In genomic region chr7:143044049-143044825, GRCm38 (mm10) we compare ENCODE assay signal across 27 mouse cellular contexts. TPM values are rescaled to one million over a fixed set of nuclear protein-coding genes. Genes with fewer than 3 reads are reported as not detected.
DNase-seq lines count a peak whose midpoint lies in the region; ATAC-seq and TF ChIP-seq lines count a peak whose summit lies in the region.
"Had no signal": no experiment of that assay in that cellular context is flagged by ENCODE, and none has a peak within 500 bp of the region (broad histone marks: within the 10 kb centered on the region; RNA-seq: fewer than 3 reads in every experiment).

No protein-coding gene starts in this region.

- in situ Hi-C loops in CH12.LX (cut with MboI; ENCODE audit: low pct_ligation_motif_present, low pct_unique_long_range_greater_than_20kb, low sequenced_read_pairs), result no loop called here

- H3K4me3 ChIP-seq in lung, postnatal 0 days (ENCODE audit: low read depth, low read length), result no peak overlapping the region
- no peak overlapping the region for H3K4me3 ChIP-seq in CH12.LX (replicated peaks in 1 of 3; ENCODE audit: low read depth in 2 of 3, low read length in 2 of 3, poor library complexity in 1 of 3)
- H3K4me3 ChIP-seq in MEL (ENCODE audit: control insufficient read depth in 1 of 2, insufficient read depth in 1 of 2, low read depth in 2 of 2, low read length in 2 of 2), result no peak overlapping the region
- H3K4me3 ChIP-seq in kidney, embryonic 16.5 days (ENCODE audit: low read length), result no peak overlapping the region
- H3K4me3 ChIP-seq: embryonic facial prominence, embryonic 10.5 days; embryonic facial prominence, embryonic 12.5 days; forebrain, embryonic 10.5 days; forebrain, embryonic 12.5 days had no signal

- H3K9me3 ChIP-seq in lung, postnatal 0 days (ENCODE audit: low read length), result no peaks in the 10 kb centered on the region
- H3K9me3 ChIP-seq in CH12.LX (replicated peaks; ENCODE audit: low read length) (peaks cover 5% of the 10 kb centered on the region), MEL (replicated peaks; ENCODE audit: insufficient read depth, low read length) (no peaks in the 10 kb centered on the region)
- H3K9me3 ChIP-seq in kidney, embryonic 16.5 days (ENCODE audit: low read length), result peaks cover 4% of the 10 kb centered on the region; the same call in 1 of the 2 replicates
- H3K9me3 ChIP-seq: embryonic facial prominence, embryonic 10.5 days; embryonic facial prominence, embryonic 12.5 days; forebrain, embryonic 10.5 days; forebrain, embryonic 12.5 days had no signal

- no peak overlapping the region for H3K27ac ChIP-seq in lung, postnatal 0 days (ENCODE audit: low read length)
- H3K27ac ChIP-seq in CH12.LX (ENCODE audit: insufficient read depth, low read depth) (no peak overlapping the region), MEL (ENCODE audit: control insufficient read depth, low read depth, low read length) (no peak overlapping the region)
- H3K27ac ChIP-seq in kidney, embryonic 16.5 days (ENCODE audit: low read length), result no peak overlapping the region
- H3K27ac ChIP-seq: embryonic facial prominence, embryonic 10.5 days; embryonic facial prominence, embryonic 12.5 days; forebrain, embryonic 10.5 days; forebrain, embryonic 12.5 days had no signal

- no peak overlapping the region for H3K4me2 ChIP-seq in lung, postnatal 0 days (replicated peaks; ENCODE audit: low read depth, low read length)
- no peak overlapping the region for H3K4me2 ChIP-seq in CH12.LX (ENCODE audit: insufficient read depth, low read depth, poor library complexity, severe bottlenecking)
- H3K4me2 ChIP-seq in kidney, embryonic 16.5 days (replicated peaks; ENCODE audit: low read depth, low read length), result no peak overlapping the region
- H3K4me2 ChIP-seq: embryonic facial prominence, embryonic 12.5 days; forebrain, embryonic 12.5 days had no signal

- TF ChIP-seq POLR2A in CH12.LX (IDR thresholded peaks at IDR 0.05; ENCODE audit: low read depth, low read length) (no peak), MEL (IDR thresholded peaks at IDR 0.05; ENCODE audit: control insufficient read depth in 1 of 2, insufficient read depth in 1 of 2, low read depth in 1 of 2, low read length in 2 of 2, poor library complexity in 1 of 2) (no peak)

- H3K4me1 ChIP-seq in lung, postnatal 0 days (ENCODE audit: insufficient read depth, low read depth, low read length), result peaks cover 14% of the 10 kb centered on the region; the same call in 1 of the 2 replicates
- H3K4me1 ChIP-seq in CH12.LX (ENCODE audit: control insufficient read depth in 1 of 2, insufficient read depth in 2 of 2) (peaks cover 23 to 59% of the 10 kb centered on the region in 2 experiments), MEL (ENCODE audit: control insufficient read depth in 1 of 2, insufficient read depth in 2 of 2, low read length in 2 of 2) (peaks cover 25 to 53% of the 10 kb centered on the region in 2 experiments)
- peaks cover 14% of the 10 kb centered on the region; the same call in 1 of the 2 replicates for H3K4me1 ChIP-seq in kidney, embryonic 16.5 days (ENCODE audit: insufficient read depth, low read length)
- H3K4me1 ChIP-seq: forebrain, embryonic 12.5 days had no signal

- no peaks in the 10 kb centered on the region for H3K27me3 ChIP-seq in lung, postnatal 0 days (replicated peaks; ENCODE audit: insufficient read depth, low read length)
- H3K27me3 ChIP-seq in CH12.LX (replicated peaks), result no peaks in the 10 kb centered on the region
- no peaks in the 10 kb centered on the region for H3K27me3 ChIP-seq in MEL (ENCODE audit: control insufficient read depth in 1 of 2, insufficient read depth in 2 of 2, low read length in 2 of 2)
- no peaks in the 10 kb centered on the region for H3K27me3 ChIP-seq in kidney, embryonic 16.5 days (ENCODE audit: insufficient read depth, low read length)
- H3K27me3 ChIP-seq: embryonic facial prominence, embryonic 12.5 days; forebrain, embryonic 12.5 days; Patski had no signal

- H3K9ac ChIP-seq in lung, postnatal 0 days (replicated peaks; ENCODE audit: low read depth), result no peak overlapping the region
- H3K9ac ChIP-seq in CH12.LX (ENCODE audit: insufficient read depth, low read depth) (no peak overlapping the region), MEL (ENCODE audit: control insufficient read depth, low read depth, low read length, poor library complexity, severe bottlenecking) (no peak overlapping the region)
- H3K9ac ChIP-seq in kidney, embryonic 16.5 days (replicated peaks; ENCODE audit: low read length), result no peak overlapping the region
- H3K9ac ChIP-seq: embryonic facial prominence, embryonic 12.5 days; forebrain, embryonic 12.5 days had no signal

- ATAC-seq in lung, postnatal 0 days, result no peak
- ATAC-seq in kidney, embryonic 16.5 days (ENCODE audit: low FRiP score, low TSS enrichment), result no peak
- ATAC-seq in erythroid progenitor cell, adult 5-6 weeks (replicated peaks; ENCODE audit: low FRiP score, poor library complexity, severe bottlenecking), result no peak
- ATAC-seq: activated CD4-positive, CD25-positive, alpha-beta regulatory T cell, adult 4 months; CD4-positive, CD25-positive, alpha-beta regulatory T cell, adult 4 months; forebrain, embryonic 14.5 days; forebrain, embryonic 16.5 days; Patski had no signal

- no peaks in the 10 kb centered on the region for H3K36me3 ChIP-seq in lung, postnatal 0 days (ENCODE audit: insufficient read depth, low read length)
- no peaks in the 10 kb centered on the region for H3K36me3 ChIP-seq in CH12.LX (replicated peaks in 1 of 2; ENCODE audit: control insufficient read depth in 1 of 2, insufficient read depth in 1 of 2, low read length in 1 of 2)
- H3K36me3 ChIP-seq in MEL (ENCODE audit: control insufficient read depth in 1 of 2, insufficient read depth in 2 of 2, low read length in 2 of 2), result peaks cover 0 to 32% of the 10 kb centered on the region in 2 experiments; a peak in 2 of 4 replicates
- no peaks in the 10 kb centered on the region for H3K36me3 ChIP-seq in kidney, embryonic 16.5 days (ENCODE audit: insufficient read depth, low read length)
- H3K36me3 ChIP-seq: embryonic facial prominence, embryonic 10.5 days; embryonic facial prominence, embryonic 12.5 days; forebrain, embryonic 10.5 days; forebrain, embryonic 12.5 days; G1E had no signal

- no peak for TF ChIP-seq EP300 in lung, postnatal 0 days (IDR thresholded peaks at IDR 0.05)
- TF ChIP-seq EP300 in CH12.LX (IDR thresholded peaks at IDR 0.05; ENCODE audit: low read length), result no peak
- TF ChIP-seq EP300 in MEL (IDR thresholded peaks at IDR 0.05; ENCODE audit: low read depth in 1 of 2, low read length in 2 of 2), result no peak

- DNase-seq in lung, postnatal 0 days (ENCODE audit: low spot score), result peak; percentile 33
- no peak for DNase-seq in lung, postnatal 10 days
- no peak for DNase-seq in CH12.LX (ENCODE audit: extremely low read depth)
- DNase-seq in MEL (ENCODE audit: low read depth, low spot score), result no peak
- peak; percentile 51 for DNase-seq in adipocyte (ENCODE audit: low spot score)
- DNase-seq in thymus, postnatal 25 days, result no peak
- DNase-seq: adrenal gland, adult 2 months; adrenal gland, postnatal 10 days; adrenal gland, postnatal 25 days; cerebellum, adult 11-12 months; cerebellum, adult 2 months; cerebellum, adult 9-10 months; cerebellum, postnatal 10 days; cerebellum, postnatal 25 days had no signal

- no peaks in the 10 kb centered on the region for H3K79me2 ChIP-seq in CH12.LX (replicated peaks; ENCODE audit: control insufficient read depth, extremely low read depth, insufficient read depth, poor library complexity, severe bottlenecking)
- no peaks in the 10 kb centered on the region for H3K79me2 ChIP-seq in MEL (ENCODE audit: control insufficient read depth, insufficient read depth, low read length, poor library complexity)

- dilution Hi-C loops in CH12.LX (cut with MboI; ENCODE audit: extremely low pct_ligation_motif_present, extremely low pct_unique_long_range_greater_than_20kb, low sequenced_read_pairs), result no loop called here

- 87% methylated on average over 2 of the region's 2 CpGs for WGBS in lung, postnatal 0 days
- WGBS in kidney, embryonic 16.5 days, result 90% methylated on average over 2 of the region's 2 CpGs

- TF ChIP-seq RAD21 in CH12.LX (IDR thresholded peaks at IDR 0.05; ENCODE audit: low read depth, low read length), result no peak
- TF ChIP-seq RAD21 in MEL (IDR thresholded peaks at IDR 0.05; ENCODE audit: low read depth, low read length), result no peak

- peak; percentile 19; the same call in 1 of the 2 replicates for TF ChIP-seq CTCF in lung, postnatal 0 days (IDR thresholded peaks at IDR 0.05)
- TF ChIP-seq CTCF in CH12.LX (conservative IDR thresholded peaks at IDR 0.05 in 1 of 2, IDR thresholded peaks at IDR 0.05 in 1 of 2; ENCODE audit: low read depth in 2 of 2, low read length in 2 of 2) (no peak), MEL (IDR thresholded peaks at IDR 0.05 in 2 of 3, conservative IDR thresholded peaks at IDR 0.05 in 1 of 3; ENCODE audit: control insufficient read depth in 1 of 3, insufficient read depth in 1 of 3, low read depth in 2 of 3, low read length in 3 of 3, poor library complexity in 1 of 3, severe bottlenecking in 1 of 3) (no peak)

RNA-seq across cellular contexts. Expression of gene Cd81, which starts 8.3 kb away (rescaled TPM):
- 724 and 747 TPM in 2 replicates for polyA plus RNA-seq in lung, postnatal 0 days (2015; fragmentation: Nextera tagmentation; extraction: Ambion mirVana)
- total RNA-seq in CH12.LX (2012; rRNA removed), result 275 and 327 TPM in 2 replicates
- total RNA-seq in CH12.LX (2014; rRNA removed), result 334 and 352 TPM in 2 replicates
- polyA plus RNA-seq in CH12.LX (2012; ENCODE audit: insufficient read length, low read depth), result 318 and 325 TPM in 2 replicates
- 86.8 and 105 TPM in 2 replicates for total RNA-seq in MEL (2012; rRNA removed)
- polyA plus RNA-seq in MEL (2012; ENCODE audit: insufficient read depth in 1 of 2, insufficient read length in 2 of 2, low read depth in 1 of 2, low replicate concordance in 2 of 2, missing spikeins in 1 of 2), result 100 to 1,000 TPM in 1 of 2 experiments, not detected in 1; 133 TPM
- 643 and 698 TPM in 2 replicates for polyA plus RNA-seq in kidney, embryonic 16.5 days (2015; fragmentation: Nextera tagmentation; extraction: Ambion mirVana)
- 102 and 110 TPM in 2 replicates for total RNA-seq in erythroid progenitor cell, adult 5-6 weeks (2015; ENCODE audit: low replicate concordance)
- 92.2 and 202 TPM in 2 replicates for total RNA-seq in erythroid progenitor cell, adult 5-6 weeks (2017; ENCODE audit: low replicate concordance)

RNA-seq across cellular contexts. Expression of gene Tssc4, which starts 24.8 kb away (rescaled TPM):
- 52.3 and 54.5 TPM in 2 replicates for polyA plus RNA-seq in lung, postnatal 0 days (2015; fragmentation: Nextera tagmentation; extraction: Ambion mirVana)
- total RNA-seq in CH12.LX (2012; rRNA removed) (49.8 and 58.7 TPM in 2 replicates), CH12.LX (2014; rRNA removed) (47.3 and 55.1 TPM in 2 replicates), MEL (2012; rRNA removed) (63.9 and 76.9 TPM in 2 replicates)
- polyA plus RNA-seq in CH12.LX (2012; ENCODE audit: insufficient read length, low read depth) (44.1 and 49.6 TPM in 2 replicates), MEL (2012; ENCODE audit: insufficient read depth in 1 of 2, insufficient read length in 2 of 2, low read depth in 1 of 2, low replicate concordance in 2 of 2, missing spikeins in 1 of 2) (10 to 100 TPM in 1 of 2 experiments, not detected in 1; 75.6 TPM)
- 104 and 120 TPM in 2 replicates for polyA plus RNA-seq in kidney, embryonic 16.5 days (2015; fragmentation: Nextera tagmentation; extraction: Ambion mirVana)
- 10.9 and 13.7 TPM in 2 replicates for total RNA-seq in erythroid progenitor cell, adult 5-6 weeks (2015; ENCODE audit: low replicate concordance)
- total RNA-seq in erythroid progenitor cell, adult 5-6 weeks (2017; ENCODE audit: low replicate concordance), result 6.2 and 21.0 TPM in 2 replicates

RNA-seq across cellular contexts. Expression of gene Tspan32, which starts 39.4 kb away (rescaled TPM):
- 6.1 and 7.8 TPM in 2 replicates for polyA plus RNA-seq in lung, postnatal 0 days (2015; fragmentation: Nextera tagmentation; extraction: Ambion mirVana)
- total RNA-seq in CH12.LX (2012; rRNA removed) (27.2 and 28.2 TPM in 2 replicates), CH12.LX (2014; rRNA removed) (34.5 and 40.5 TPM in 2 replicates), MEL (2012; rRNA removed) (159 and 205 TPM in 2 replicates)
- polyA plus RNA-seq in CH12.LX (2012; ENCODE audit: insufficient read length, low read depth) (28.6 and 29.9 TPM in 2 replicates), MEL (2012; ENCODE audit: insufficient read depth in 1 of 2, insufficient read length in 2 of 2, low read depth in 1 of 2, low replicate concordance in 2 of 2, missing spikeins in 1 of 2) (100 to 1,000 TPM in 1 of 2 experiments, 10 to 100 TPM in 1; 53.5 to 212 TPM)
- polyA plus RNA-seq in kidney, embryonic 16.5 days (2015; fragmentation: Nextera tagmentation; extraction: Ambion mirVana), result 1.5 and 1.6 TPM in 2 replicates
- 69.6 and 81.1 TPM in 2 replicates for total RNA-seq in erythroid progenitor cell, adult 5-6 weeks (2015; ENCODE audit: low replicate concordance)
- total RNA-seq in erythroid progenitor cell, adult 5-6 weeks (2017; ENCODE audit: low replicate concordance), result 47.7 and 48.9 TPM in 2 replicates

RNA-seq across cellular contexts. Expression of gene Trpm5, which starts 50.2 kb away (rescaled TPM):
- 0.65 and 0.72 TPM in 2 replicates for polyA plus RNA-seq in lung, postnatal 0 days (2015; fragmentation: Nextera tagmentation; extraction: Ambion mirVana)
- total RNA-seq in CH12.LX (2012; rRNA removed) (1.3 and 1.5 TPM in 2 replicates), CH12.LX (2014; rRNA removed) (1.1 and 1.4 TPM in 2 replicates), MEL (2012; rRNA removed) (1.5 and 1.7 TPM in 2 replicates)
- polyA plus RNA-seq in CH12.LX (2012; ENCODE audit: insufficient read length, low read depth) (1.7 and 3.0 TPM in 2 replicates), MEL (2012; ENCODE audit: insufficient read depth in 1 of 2, insufficient read length in 2 of 2, low read depth in 1 of 2, low replicate concordance in 2 of 2, missing spikeins in 1 of 2) (1 to 10 TPM in 1 of 2 experiments, not detected in 1; 1.9 TPM)
- 6.0 and 6.9 TPM in 2 replicates for polyA plus RNA-seq in kidney, embryonic 16.5 days (2015; fragmentation: Nextera tagmentation; extraction: Ambion mirVana)
- not detected in 2 replicates for total RNA-seq in erythroid progenitor cell, adult 5-6 weeks (2015; ENCODE audit: low replicate concordance)
- not detected in 2 replicates for total RNA-seq in erythroid progenitor cell, adult 5-6 weeks (2017; ENCODE audit: low replicate concordance)
- polyA plus RNA-seq: activated CD4-positive, CD25-positive, alpha-beta regulatory T cell, adult 4 months; CD4-positive, CD25-positive, alpha-beta regulatory T cell, adult 4 months; cortical plate, adult 2 months; G1E had no signal

Comparison
In these comparisons a context has a peak if more than half of its experiments do, and no peak if none do; other contexts are left out.
1. DNase-seq: peak in lung, postnatal 0 days (single experiment) and adipocyte (single experiment); none in lung, postnatal 10 days (single experiment), CH12.LX (single experiment), MEL (single experiment) and thymus, postnatal 25 days (single experiment).